Mouse (Mus musculus) kidney, embryonic 16.5 days (tissue): ENCODE measurements at regions not wholly inside any gene's neighbourhood (a gene's known extent, or its start where the extent isn't known, plus 50 kb on each side); places are given as distances from the start of the nearest gene placed in this dataset.

Experiments used
- ATAC-seq: fragments of 200-750 bp; cut with Nextera tagmentation; 2 replicates; pipeline ENCODE4 v1.8.0; 2017; ENCODE audit warnings: moderate TSS enrichment; ENCODE audit not compliant: low FRiP score, low TSS enrichment
- H3K27ac ChIP-seq: fragments of 300-500 bp; sonication (generic); 2 replicates; pipeline ENCODE4 v1.5.1; 2014; ENCODE audit warnings: low read length
- H3K27me3 ChIP-seq: fragments of 300-500 bp; sonication (generic); 2 replicates; pipeline ENCODE4 v1.6.1; 2014; ENCODE audit warnings: low read length, control low read depth, mixed read lengths; ENCODE audit not compliant: insufficient read depth
- H3K36me3 ChIP-seq: fragments of 300-500 bp; sonication (generic); 2 replicates; pipeline ENCODE4 v1.6.1; 2014; ENCODE audit warnings: low read length, control low read depth, mixed read lengths; ENCODE audit not compliant: insufficient read depth
- H3K4me1 ChIP-seq: fragments of 300-500 bp; sonication (generic); 2 replicates; pipeline ENCODE4 v1.6.1; 2014; ENCODE audit warnings: low read length, control low read depth, mixed read lengths; ENCODE audit not compliant: insufficient read depth
- H3K4me2 ChIP-seq: fragments of 300-500 bp; sonication (generic); replicated peaks from 2 replicates; pipeline ENCODE4 v1.6.1; 2014; ENCODE audit warnings: low read depth, low read length
- H3K4me3 ChIP-seq: fragments of 300-500 bp; sonication (generic); 2 replicates; pipeline ENCODE4 v1.5.1; 2014; ENCODE audit warnings: mild to moderate bottlenecking, low read length
- H3K9ac ChIP-seq: fragments of 300-500 bp; sonication (generic); replicated peaks from 2 replicates; pipeline ENCODE4 v1.6.1; 2014; ENCODE audit warnings: low read length
- H3K9me3 ChIP-seq: fragments of 300-500 bp; sonication (generic); 2 replicates; pipeline ENCODE4 v1.6.1; 2016; ENCODE audit warnings: low read length, control low read depth
- WGBS: fragments of 180-500 bp; shearing (Covaris S2); extraction: QIAGEN DNeasy Blood & Tissue Kit; methylation state at CpG from one replicate; pipeline ENCODE4 v1.1.7; 2014; 5-methylcytosine and 5-hydroxymethylcytosine counted together

DNA sequence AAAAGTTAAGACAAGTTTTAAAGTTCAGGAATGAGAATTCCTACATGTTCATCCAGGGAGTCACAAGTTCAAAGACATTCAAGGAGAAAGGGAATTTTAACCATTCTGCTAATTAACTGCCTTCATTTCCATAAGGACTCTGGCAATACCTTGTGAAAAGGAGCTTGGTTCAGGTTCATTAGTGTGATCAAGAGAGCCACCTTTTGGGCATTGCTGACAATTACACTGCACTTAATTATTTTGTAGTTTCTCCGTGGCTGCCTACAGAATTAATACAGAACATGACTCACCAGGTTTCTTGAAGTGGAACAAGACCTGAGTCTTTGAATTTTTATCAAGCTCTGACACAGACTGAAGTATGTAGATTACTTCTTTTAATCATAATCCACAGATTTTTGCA lies 52.4 kb upstream of the Ankef1 start:
- 6% methylated on average over 1 of the region's 1 CpGs for WGBS
- no peaks in the 10 kb centered on the region for H3K4me1 ChIP-seq
- no peak overlapping the region for H3K9ac ChIP-seq
- no peak overlapping the region for H3K27ac ChIP-seq
- H3K4me2 ChIP-seq: no peak overlapping the region
- H3K9me3 ChIP-seq: no peaks in the 10 kb centered on the region
- no peak overlapping the region for H3K4me3 ChIP-seq
- H3K36me3 ChIP-seq: no peaks in the 10 kb centered on the region
- no peaks in the 10 kb centered on the region; the same call in 1 of the 2 replicates for H3K27me3 ChIP-seq
- peak; percentile 49; the same call in 1 of the 2 replicates for ATAC-seq
